Mouse (Mus musculus): ENCODE measurements around the gene Rxra. TPM values are rescaled to one million over a fixed set of nuclear protein-coding genes. Genes with fewer than 3 reads are reported as not detected.

Gene Rxra
- total and polyA plus RNA-seq, 3 experiments: 2.1 to 5.5 (median 2.4) TPM

GRCm38 (mm10) chr2:27778289-27778688 is 102.0 kb downstream of the Rxra start (continued):
- TF ChIP-seq E2F4 (IDR thresholded peaks at IDR 0.05; ENCODE audit: insufficient replicate concordance, low read depth, low read length): no peak

GRCm38 (mm10) chr2:27779291-27779866 is 103.1 kb downstream of the Rxra start:
- no peak for TF ChIP-seq CHD2 (IDR thresholded peaks at IDR 0.05; ENCODE audit: low read length)
- TF ChIP-seq MYC (IDR thresholded peaks at IDR 0.05; ENCODE audit: low read depth, low read length): no peak
- no peak for TF ChIP-seq MXI1 (IDR thresholded peaks at IDR 0.05; ENCODE audit: low read depth, low read length)
- no peak for TF ChIP-seq ZNF384 (IDR thresholded peaks at IDR 0.05; ENCODE audit: low read depth, low read length)
- TF ChIP-seq ELF1 (IDR thresholded peaks at IDR 0.05; ENCODE audit: low read depth, low read length): no peak
- no peak for TF ChIP-seq ETS1 (conservative IDR thresholded peaks at IDR 0.05; ENCODE audit: low read depth, low read length)
- no peak for TF ChIP-seq TBP (conservative IDR thresholded peaks at IDR 0.05; ENCODE audit: low read depth, low read length)
- TF ChIP-seq SMC3 (IDR thresholded peaks at IDR 0.05; ENCODE audit: low read depth, low read length): no peak
- no peak for TF ChIP-seq MEF2A (IDR thresholded peaks at IDR 0.05; ENCODE audit: borderline replicate concordance, low read depth, low read length)
- TF ChIP-seq ZKSCAN1 (IDR thresholded peaks at IDR 0.05; ENCODE audit: borderline replicate concordance, low read depth, low read length): no peak
- TF ChIP-seq IRF4 (IDR thresholded peaks at IDR 0.05; ENCODE audit: low read depth, low read length): no peak
- in situ Hi-C loops (cut with MboI; ENCODE audit: low pct_ligation_motif_present, low pct_unique_long_range_greater_than_20kb, low sequenced_read_pairs) (loop anchor here (10.0 kb wide), 1 partner anchor 195 kb away; no protein-coding TSS in a partner anchor), dilution Hi-C loops (cut with MboI; ENCODE audit: extremely low pct_ligation_motif_present, extremely low pct_unique_long_range_greater_than_20kb, low sequenced_read_pairs) (no loop called here)
- Histone ChIP-seq H3K9ac (ENCODE audit: insufficient read depth, low read depth) (no peak overlapping the region), H3K9me3 (replicated peaks; ENCODE audit: low read length) (peaks cover 12% of the 10 kb centered on the region), H3K27me3 (replicated peaks) (peaks cover 90% of the 10 kb centered on the region), H3K4me2 (ENCODE audit: insufficient read depth, low read depth, poor library complexity, severe bottlenecking) (no peak overlapping the region), H3K79me2 (replicated peaks; ENCODE audit: control insufficient read depth, extremely low read depth, insufficient read depth, poor library complexity, severe bottlenecking) (no peaks in the 10 kb centered on the region), H3K4me1 (ENCODE audit: control insufficient read depth in 1 of 2, insufficient read depth in 2 of 2) (peaks cover 2 to 3% of the 10 kb centered on the region in 2 experiments; a peak in 1 of 4 replicates), H3K4me3 (replicated peaks in 1 of 3; ENCODE audit: low read depth in 2 of 3, low read length in 2 of 3, poor library complexity in 1 of 3) (no peak overlapping the region), H3K27ac (ENCODE audit: insufficient read depth, low read depth) (no peak overlapping the region), H3K36me3 (replicated peaks in 1 of 2; ENCODE audit: control insufficient read depth in 1 of 2, insufficient read depth in 1 of 2, low read length in 1 of 2) (no peaks in the 10 kb centered on the region)
- DNase-seq (ENCODE audit: extremely low read depth): no peak

DNA sequence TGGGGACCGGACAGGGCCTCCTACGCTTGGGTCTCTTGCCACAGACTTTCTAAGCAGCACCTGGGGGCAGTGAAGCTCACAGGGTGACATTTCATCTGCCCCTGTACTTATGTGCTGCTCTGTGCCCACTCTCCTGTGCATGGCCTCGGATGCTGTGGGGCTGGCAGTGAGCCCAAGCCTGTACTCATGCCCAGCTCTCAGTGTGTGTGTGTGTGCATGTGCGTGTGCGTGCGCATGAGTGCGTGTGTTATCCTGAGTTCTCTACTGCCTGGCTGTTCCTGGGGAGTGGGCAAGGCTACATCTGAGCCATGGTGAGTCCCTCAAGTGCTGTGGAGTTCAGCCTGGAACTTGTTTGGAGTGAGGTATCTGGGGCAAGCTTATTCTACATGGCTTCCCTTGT is 103.9 kb downstream of the Rxra start:
- H3K79me2 ChIP-seq (replicated peaks; ENCODE audit: control insufficient read depth, extremely low read depth, insufficient read depth, poor library complexity, severe bottlenecking): no peaks in the 10 kb centered on the region
- H3K9ac ChIP-seq (ENCODE audit: insufficient read depth, low read depth): no peak overlapping the region
- H3K9me3 ChIP-seq (replicated peaks; ENCODE audit: low read length): peaks cover 12% of the 10 kb centered on the region
- no peak for DNase-seq (ENCODE audit: extremely low read depth)
- H3K27ac ChIP-seq (ENCODE audit: insufficient read depth, low read depth): no peak overlapping the region
- peaks cover 2 to 3% of the 10 kb centered on the region in 2 experiments; a peak in 1 of 4 replicates for H3K4me1 ChIP-seq (ENCODE audit: control insufficient read depth in 1 of 2, insufficient read depth in 2 of 2)
- H3K27me3 ChIP-seq (replicated peaks): peaks cover 90% of the 10 kb centered on the region
- H3K4me3 ChIP-seq (replicated peaks in 1 of 3; ENCODE audit: low read depth in 2 of 3, low read length in 2 of 3, poor library complexity in 1 of 3): no peak overlapping the region
- TF ChIP-seq HCFC1 (IDR thresholded peaks at IDR 0.05; ENCODE audit: low read depth, low read length) (no peak), TCF12 (IDR thresholded peaks at IDR 0.05; ENCODE audit: low read depth, low read length) (no peak), E2F4 (IDR thresholded peaks at IDR 0.05; ENCODE audit: insufficient replicate concordance, low read depth, low read length) (no peak), ZC3H11A (IDR thresholded peaks at IDR 0.05; ENCODE audit: low read depth, low read length) (no peak), IRF4 (IDR thresholded peaks at IDR 0.05; ENCODE audit: low read depth, low read length) (no peak), NRF1 (IDR thresholded peaks at IDR 0.05; ENCODE audit: low read depth, low read length) (no peak), TBP (conservative IDR thresholded peaks at IDR 0.05; ENCODE audit: low read depth, low read length) (no peak), SIN3A (IDR thresholded peaks at IDR 0.05; ENCODE audit: low read length) (no peak), USF1 (IDR thresholded peaks at IDR 0.05; ENCODE audit: low read depth, low read length) (no peak), CTCF (conservative IDR thresholded peaks at IDR 0.05 in 1 of 2, IDR thresholded peaks at IDR 0.05 in 1 of 2; ENCODE audit: low read depth in 2 of 2, low read length in 2 of 2) (no peak), USF2 (conservative IDR thresholded peaks at IDR 0.05; ENCODE audit: low read depth, low read length) (no peak), ELF1 (IDR thresholded peaks at IDR 0.05; ENCODE audit: low read depth, low read length) (no peak), ETS1 (conservative IDR thresholded peaks at IDR 0.05; ENCODE audit: low read depth, low read length) (no peak), ZNF384 (IDR thresholded peaks at IDR 0.05; ENCODE audit: low read depth, low read length) (no peak), MAX (IDR thresholded peaks at IDR 0.05; ENCODE audit: low read length) (no peak), ZMIZ1 (IDR thresholded peaks at IDR 0.05; ENCODE audit: low read depth, low read length) (no peak), MAZ (IDR thresholded peaks at IDR 0.05; ENCODE audit: low read depth, low read length) (no peak), NELFE (IDR thresholded peaks at IDR 0.05; ENCODE audit: low read depth, low read length) (no peak), JUND (conservative IDR thresholded peaks at IDR 0.05; ENCODE audit: low read depth, low read length) (no peak), POLR2AphosphoS2 (IDR thresholded peaks at IDR 0.05; ENCODE audit: low read depth, low read length) (no peak)
- H3K4me2 ChIP-seq (ENCODE audit: insufficient read depth, low read depth, poor library complexity, severe bottlenecking): no peak overlapping the region
- in situ Hi-C loops (cut with MboI; ENCODE audit: low pct_ligation_motif_present, low pct_unique_long_range_greater_than_20kb, low sequenced_read_pairs): no loop called here
- dilution Hi-C loops (cut with MboI; ENCODE audit: extremely low pct_ligation_motif_present, extremely low pct_unique_long_range_greater_than_20kb, low sequenced_read_pairs): no loop called here
- H3K36me3 ChIP-seq (replicated peaks in 1 of 2; ENCODE audit: control insufficient read depth in 1 of 2, insufficient read depth in 1 of 2, low read length in 1 of 2): no peaks in the 10 kb centered on the region

Measured in CH12.LX (cell line).